Mouse (Mus musculus) T-helper 1 cell (primary cell): ENCODE data around the gene Itga2.

Source experiments
- in situ Hi-C: fragments of 300-600 bp; cut with MboI, MseI; formaldehyde crosslinking; loops from one replicate; pipeline ENCODE4 v1.15.1; 2025; ENCODE audit warnings: high pct_unique_total_duplicates

Gene Itga2

DNA sequence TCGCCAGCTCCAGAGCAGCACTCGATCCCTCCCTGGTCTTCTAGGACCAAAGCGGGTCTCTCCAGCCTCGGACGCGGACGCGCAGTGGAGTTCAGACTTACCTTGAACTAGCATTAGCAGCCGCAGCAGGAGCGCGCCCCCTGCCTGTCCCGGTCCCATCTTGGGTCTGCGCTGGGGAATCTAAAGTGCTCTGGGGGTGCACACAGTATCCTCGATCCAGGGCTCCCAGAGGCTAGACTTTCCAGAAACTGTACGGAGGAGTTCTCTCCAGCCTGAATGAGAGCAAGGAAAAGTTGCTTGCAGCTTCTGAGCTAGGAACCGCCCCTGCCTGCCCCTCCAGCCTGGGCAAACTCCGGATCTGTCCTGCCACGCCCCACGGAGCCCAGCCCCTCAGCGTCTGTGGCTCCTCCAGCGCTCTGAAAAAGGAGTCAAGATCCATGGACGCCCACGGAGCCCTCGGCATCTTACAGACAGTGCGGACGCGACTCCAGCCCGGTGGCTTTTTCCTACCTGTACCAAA, at the start of gene Itga2:
Gene Itga2 (minus strand): TSS at position 326 of the 520 bp plus-strand sequence.
- in situ Hi-C loops, result loop anchor here (5.0 kb wide), 1 partner anchor 90 kb away; no protein-coding TSS in a partner anchor

DNA sequence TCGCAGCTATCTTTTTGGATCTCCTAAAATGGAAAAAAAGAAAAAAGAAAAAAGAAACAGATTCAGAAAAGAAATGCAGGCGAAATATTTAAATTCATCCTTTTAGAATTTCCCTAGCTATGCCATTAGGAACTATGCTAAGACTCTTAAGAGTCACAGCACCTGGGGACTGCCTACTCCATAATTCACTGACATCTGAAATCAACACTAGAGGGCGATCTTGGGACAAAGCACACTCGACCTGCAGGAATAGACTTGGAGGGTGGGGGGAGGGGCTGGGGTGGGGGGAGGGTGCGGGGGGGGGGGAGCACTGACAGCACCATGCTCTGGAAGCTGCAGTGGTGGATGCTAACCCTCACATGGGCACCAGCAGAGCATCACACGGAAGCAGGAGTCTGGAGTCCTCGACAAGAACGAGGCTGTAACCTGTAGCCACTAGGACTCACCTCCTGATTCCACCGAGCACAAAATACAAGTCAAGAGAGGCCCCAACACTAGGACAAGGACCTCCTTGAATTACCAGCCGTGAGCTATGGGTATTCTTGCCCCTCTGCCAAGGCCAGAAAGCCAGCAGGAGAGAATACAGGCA, 49.0 kb upstream of the Itga2 start:
- in situ Hi-C loops, result loop anchor here (25.0 kb wide), 1 partner anchor 1731 kb away; no protein-coding TSS in a partner anchor

DNA sequence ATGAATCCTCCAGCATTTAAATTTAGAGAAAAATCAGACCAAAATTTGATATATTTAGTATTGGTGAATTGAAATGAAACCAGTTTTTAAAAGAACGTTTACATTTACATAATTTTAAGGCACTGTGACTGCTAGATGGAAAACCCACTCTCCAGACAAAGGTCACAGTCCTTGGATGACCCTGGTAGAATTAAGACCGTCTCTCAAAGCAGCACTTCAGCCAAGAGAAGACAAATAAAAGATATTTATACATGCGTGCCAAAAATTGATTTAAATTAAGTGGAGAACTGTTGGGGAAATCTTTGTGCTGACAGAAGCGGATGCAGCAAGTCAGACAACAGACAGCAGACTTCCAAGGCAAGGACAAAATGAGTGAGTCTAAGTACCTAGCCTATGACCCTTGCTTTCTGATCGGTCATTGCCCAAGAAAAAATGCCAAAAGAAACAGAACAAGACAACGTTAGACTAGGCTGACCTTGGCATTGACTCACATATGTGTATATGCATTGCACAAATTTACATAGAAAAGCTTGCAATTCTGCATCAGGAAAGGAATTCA, 42.7 kb upstream of the Itga2 start:
- in situ Hi-C loops, result loop anchor here (25.0 kb wide), 1 partner anchor 1738 kb away; no protein-coding TSS in a partner anchor

DNA sequence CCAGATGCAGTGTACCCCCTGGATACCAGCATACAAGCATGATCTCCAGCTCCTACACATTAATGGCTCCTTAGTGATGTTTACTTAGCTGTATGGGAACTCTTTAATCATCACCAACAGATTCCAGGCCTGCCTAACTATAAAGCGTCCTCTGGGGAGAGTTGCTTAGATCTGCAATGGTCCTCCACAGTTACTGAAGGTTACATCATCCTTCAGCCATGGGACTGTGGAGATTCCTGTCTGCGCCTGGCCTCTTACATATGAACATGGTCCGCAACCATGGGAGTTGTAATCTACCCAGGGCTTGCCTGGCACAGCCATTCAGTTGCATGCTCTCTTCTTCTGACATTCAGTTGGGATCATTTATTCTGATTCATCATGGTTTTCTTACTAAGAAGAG, 40.0 kb upstream of the Itga2 start:
- in situ Hi-C loops, result no loop called here

DNA sequence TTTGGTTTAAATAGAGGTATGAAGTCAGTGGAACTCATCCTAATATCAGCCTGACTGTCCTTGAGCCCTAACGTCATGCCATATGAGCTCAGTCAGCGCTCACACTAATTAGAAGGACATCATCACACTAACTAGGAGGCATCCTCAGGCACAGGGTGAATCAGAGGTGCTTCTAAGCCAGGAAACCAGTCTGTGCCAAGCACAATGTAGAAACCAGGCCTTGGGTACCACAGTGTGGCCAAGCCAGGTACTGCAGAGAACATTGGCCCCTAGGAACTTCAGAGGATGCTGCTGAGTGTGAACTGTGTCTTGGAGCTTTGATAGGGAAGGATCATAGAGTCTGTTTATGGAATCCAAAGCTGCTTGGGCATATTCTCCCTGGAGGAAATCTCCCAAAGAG, 32.3 kb upstream of the Itga2 start:
- in situ Hi-C loops, result loop anchor here (5.0 kb wide), 1 partner anchor 122 kb away; no protein-coding TSS in a partner anchor

DNA sequence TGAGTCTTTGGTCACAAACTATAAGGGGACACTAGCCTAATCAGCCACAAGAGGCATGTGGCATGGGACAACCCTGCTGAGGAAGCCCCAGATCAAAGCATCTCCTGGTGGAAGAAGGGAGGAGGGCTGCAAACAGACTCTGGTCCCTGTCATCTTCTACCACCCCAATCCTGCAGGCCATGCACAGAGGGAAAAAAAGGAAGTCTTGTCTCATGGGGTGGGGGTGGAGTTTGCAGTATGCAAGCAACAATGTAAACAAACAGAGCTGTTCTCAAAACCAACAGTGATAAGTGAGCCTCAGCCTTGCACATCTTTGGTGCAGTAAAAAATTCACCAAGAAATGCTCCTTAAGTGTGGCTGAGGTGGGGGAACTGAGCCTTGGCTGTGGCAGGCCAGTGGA, 22.6 kb upstream of the Itga2 start:
- in situ Hi-C loops, result no loop called here

DNA sequence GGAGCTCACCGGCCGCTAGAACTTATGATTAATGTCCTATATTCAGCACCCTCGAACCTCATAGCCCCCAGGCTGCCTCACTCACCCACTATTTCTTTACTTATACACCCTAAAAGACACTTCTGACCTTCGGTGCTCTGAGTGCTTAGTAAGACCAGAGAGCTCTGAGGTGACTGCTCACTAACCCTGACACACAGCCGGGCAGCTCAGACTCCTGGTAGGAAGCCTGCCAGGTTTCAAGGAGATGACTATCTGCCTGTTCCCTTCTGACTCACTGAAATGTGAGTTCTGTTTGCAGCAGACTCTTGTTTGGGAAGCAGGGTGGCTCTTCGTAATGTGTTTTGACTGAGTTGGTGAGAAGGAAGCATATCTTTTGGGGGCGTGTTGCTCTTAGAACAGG, 1.6 kb upstream of the Itga2 start:
- in situ Hi-C loops, result loop anchor here (5.0 kb wide), 1 partner anchor 91 kb away; no protein-coding TSS in a partner anchor

DNA sequence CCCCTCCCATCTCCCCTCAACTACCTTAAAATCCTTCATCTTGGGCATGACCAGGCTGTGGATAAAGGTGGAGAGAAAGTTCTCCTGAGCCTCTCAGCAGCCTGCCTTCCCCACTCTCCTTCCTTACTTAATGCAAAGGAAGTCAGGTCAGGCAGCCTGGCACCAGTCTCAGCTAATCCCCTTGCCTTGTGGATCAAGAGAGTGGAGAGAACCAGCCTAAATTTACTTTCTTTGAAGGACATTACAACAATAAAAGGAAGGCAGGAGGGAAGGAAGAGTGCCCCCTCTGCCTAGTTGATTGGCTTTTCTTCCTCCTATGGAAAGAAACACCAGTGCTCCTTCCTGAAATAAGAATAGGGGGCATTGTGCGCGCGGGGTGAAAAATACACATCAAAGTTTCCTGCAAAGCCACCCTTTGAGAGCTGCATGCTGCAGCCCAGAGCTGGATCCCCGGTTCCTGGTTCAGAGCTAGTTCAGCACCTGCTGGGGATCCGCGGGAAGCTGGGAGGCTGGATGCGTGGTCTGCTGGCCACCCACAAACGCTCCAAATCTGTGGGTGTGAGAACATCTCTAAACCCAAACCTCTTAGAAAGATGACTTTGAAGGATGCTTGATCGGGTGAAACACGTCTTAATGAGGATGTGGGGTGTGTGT, 777 bp downstream of the Itga2 start:
- in situ Hi-C loops, result loop anchor here (5.0 kb wide), 1 partner anchor 89 kb away; no protein-coding TSS in a partner anchor

DNA sequence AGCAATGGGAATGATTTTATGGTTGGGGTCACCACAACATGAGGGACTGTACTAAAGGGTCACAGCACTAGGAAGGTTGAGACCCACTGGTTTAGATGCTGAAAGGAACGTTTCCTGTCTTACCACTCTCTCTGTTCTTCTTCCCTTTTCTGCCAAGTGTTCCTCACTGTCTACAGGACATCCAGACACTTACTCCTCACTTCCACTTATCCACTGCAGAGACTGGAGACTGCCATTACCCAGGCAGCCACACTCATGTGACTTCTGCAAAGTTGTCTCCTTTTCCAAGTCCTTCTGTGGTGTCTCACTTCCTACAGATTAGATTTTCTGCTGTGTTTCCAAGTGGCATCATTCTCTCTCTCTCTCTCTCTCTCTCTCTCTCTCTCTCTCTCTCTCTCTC, 7.1 kb downstream of the Itga2 start:
- in situ Hi-C loops, result no loop called here

DNA sequence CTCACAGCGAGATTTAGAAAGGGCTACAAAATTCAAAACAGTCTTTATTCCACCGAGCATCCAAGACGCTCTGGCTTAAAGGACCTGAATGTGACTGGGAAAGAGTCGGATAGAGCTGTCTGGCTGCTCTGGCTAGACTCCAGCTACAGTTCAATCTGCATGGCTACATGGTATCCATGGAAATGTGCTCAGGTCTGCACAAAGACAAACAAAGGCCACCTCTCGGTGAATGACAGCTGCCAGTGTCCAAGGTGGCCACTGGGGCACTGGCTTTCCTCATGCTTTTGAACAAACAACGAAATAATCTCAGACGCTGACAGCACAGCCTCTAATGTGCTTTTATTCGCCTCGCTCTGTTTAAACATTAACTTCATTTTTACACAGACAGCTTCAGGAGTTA, 8.6 kb downstream of the Itga2 start:
- in situ Hi-C loops, result no loop called here

DNA sequence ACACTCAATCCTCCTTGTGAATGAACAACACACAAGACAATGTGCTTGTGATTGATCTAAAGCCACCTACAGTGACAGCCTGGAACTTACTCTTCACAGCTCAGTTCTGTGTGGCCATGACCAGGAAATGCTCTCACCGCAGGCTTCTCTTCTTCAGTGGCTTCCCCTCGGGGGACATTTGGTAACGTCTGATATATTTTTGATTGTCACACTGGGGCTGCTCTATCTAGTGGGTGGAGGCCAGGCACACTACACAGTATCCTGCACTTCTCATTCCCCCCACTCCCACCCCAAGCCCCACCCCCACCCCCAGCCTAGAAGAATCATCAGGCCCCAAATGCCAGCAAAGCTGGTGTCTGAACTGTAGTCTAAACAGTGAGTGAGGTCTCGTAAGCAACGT, 16.1 kb downstream of the Itga2 start:
- in situ Hi-C loops, result no loop called here

DNA sequence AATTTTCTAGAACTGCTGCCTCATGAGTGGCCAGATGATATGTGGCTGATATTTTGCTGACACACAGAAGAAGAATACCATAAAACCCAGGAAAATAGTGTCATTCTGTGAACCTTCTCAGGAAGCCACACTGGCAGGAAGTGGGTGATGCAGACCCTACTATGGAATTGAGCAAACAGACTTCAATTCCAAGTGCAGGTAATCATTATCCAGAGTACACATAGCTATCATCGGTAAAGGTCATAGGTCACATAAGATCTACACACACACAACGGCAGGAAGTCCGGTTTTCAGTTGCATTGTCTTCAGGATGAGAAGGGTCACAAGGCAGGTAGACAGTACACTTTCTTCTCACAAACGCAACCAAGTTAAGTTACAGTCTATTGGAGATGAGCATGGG, 16.9 kb downstream of the Itga2 start:
- in situ Hi-C loops, result no loop called here

DNA sequence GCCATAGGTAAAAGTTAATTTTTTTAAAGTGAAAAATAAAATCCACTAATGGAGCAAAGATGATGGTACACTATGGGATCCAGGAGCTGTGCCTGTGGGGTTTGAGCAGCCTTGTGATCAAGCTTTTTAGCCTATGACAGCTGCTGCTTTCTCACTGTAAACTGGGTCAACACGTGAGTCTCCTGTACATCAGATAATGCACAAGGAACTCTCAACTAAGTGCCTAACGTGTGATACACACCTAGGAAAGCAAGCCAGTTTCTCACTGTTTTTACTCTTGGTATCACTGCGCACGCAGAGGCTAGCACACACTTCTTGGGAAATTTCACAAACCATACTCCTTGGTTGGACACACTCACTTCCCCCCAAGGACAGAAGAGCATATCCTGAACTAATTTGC, 17.3 kb downstream of the Itga2 start:
- in situ Hi-C loops, result no loop called here

DNA sequence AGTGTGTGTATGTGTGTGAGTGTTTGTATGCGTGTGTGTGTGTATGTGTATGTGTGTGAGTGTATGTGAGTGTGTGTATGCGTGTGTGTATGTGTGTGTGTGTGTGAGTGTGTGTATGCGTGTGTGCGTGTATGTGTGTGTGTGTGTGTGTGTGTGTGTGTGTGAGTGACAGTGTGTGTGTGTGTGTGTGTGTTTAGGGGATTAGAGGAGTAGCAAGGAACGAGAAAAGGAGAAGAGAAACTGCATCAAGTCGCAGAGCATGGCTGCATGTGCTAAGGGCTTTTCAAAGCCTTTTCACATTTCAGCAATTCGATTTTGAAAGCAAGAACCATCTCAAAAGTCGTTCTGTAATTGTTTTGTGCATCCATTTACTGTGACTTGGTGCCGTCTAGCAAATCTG, 21.3 kb downstream of the Itga2 start:
- in situ Hi-C loops, result no loop called here

DNA sequence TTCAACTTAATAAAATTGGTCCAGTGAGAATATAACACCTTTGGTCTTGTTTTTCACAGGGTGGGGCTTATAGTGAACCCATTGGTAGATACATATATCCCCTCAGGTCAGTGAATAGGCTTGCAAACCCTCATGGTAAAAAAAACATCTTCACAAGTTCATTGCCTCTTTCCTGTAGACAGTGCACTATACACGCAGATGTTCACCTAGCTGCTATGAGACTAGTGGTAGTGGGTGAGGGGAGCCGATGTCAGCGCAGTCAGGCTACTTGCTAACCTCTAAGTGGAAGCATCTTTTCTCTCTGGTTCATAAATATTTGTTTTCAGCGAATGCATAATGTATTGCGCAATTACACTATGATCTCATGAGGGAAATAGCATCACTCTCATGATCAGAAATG, 22.4 kb downstream of the Itga2 start:
- in situ Hi-C loops, result no loop called here

DNA sequence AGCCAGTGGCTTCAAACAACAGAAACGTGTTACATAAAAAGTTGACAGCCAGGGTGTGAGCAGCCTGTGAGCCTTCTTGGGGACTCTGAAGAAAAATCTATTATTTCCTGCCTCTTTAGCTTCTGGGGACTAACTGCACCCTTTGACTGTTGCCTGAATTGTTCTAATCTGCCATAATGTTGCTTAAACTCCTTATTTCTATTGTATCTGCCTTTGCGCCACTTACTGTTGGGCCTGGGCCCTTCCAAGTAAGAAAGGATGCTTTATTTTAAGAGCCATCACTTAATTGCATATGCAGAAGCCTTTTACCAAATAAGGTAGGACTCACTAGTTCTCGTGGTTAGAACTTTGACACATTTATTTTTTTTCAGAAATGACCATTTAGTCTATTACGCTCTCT, 24.0 kb downstream of the Itga2 start:
- in situ Hi-C loops, result no loop called here

DNA sequence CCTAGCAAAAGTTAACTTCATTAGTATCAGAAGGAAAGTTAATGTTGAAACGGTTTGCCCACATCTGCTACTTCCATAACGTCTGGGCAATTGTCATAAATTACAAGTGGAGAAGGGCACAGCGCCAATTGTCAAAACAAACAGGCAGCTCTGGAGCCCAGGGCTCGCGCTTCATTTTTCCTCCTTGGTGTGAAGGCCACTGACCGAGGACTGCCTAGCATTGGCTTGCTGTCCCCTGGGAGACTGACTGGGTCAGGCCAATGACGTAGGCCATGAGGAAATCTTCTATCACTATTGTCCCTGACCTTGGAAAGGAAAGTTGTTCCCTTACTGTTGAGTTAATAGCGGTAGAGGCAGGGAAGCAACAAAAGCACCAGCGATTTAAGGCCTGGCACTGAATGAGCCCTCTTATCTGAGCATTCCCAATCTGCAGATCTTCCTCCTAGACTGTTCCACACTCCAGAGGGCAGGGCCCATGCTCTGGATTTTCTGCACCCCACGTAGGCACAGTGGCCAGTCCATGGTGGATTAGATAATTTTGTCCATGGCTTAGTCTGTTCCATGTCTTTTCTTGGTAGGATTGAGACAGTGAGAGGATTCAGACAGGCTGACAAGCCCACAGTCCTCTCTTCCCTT, 35.0 kb downstream of the Itga2 start:
- in situ Hi-C loops, result no loop called here

DNA sequence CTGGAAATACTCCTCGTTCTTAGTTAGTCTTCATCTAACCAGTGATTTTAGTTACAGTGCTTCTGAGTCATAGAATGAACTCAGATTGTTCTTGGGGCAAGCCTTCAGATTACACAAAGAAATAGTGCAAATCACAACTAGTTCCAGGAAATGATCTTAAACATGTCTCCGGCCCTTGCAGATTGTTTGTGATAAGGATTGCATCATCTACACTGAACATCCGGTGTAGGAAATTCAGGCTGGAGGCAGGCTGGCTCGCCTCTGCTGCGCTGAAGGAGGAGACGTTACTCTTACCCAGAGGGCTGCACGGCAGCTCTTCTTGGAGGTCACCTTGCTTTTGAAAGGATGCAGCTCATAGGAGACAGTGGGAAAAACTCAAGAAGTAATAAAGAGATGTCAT, 36.0 kb downstream of the Itga2 start:
- in situ Hi-C loops, result no loop called here

DNA sequence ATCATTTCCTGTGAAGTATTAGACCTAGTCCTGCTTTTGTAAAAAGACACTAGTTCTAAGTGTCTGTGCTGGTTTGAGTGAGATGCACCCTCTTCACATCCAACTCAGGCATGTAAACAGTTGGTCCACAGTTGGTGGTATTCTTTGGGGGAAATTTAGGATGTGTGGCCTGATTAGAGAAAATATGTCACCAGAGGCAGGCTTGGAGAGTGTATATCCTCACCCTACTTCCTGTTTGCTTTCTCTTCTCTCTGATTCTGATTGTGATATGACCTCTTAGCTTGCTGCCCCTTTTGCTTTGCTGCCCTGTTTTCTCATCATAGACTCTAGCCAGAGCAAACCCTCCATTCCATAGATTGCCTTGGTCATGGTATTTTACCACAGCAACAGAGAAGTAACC, 37.2 kb downstream of the Itga2 start:
- in situ Hi-C loops, result no loop called here

DNA sequence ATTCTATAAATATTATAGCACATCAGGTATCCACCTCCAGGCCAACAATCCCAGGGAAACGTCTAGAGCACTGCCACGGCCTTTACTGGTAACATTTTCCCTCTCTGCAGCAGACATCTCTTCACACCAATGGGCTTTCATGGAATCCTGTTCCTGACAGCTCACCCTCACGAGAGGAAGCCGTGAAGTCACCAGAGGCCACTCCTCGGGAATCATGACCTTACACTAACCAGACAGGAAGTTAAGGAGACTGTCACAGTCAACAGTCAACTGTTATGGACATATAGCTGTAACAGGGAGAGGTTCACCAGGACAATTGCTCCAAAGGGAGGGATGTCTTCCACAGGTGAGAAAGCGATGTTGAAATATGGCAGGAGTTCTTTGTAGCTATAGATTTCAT, 40.2 kb downstream of the Itga2 start:
- in situ Hi-C loops, result no loop called here

DNA sequence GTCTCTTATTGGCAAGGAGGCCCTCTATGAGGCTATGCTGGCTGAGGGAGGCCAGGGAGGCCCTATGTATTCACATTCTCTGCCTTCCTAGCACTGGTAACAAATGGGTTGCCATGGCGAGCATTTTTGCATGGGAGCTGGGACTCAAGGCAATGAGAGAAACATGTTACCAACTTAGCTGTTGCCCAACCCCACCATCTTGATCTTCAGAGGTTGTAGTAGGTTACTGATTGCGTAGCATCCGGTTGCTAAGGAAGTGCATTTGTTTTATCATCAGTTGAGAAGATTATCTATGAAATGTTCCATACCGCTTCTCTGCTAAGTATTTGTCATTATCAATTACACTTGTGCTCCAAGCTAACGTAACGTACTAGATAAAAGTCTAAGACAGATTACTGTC, 44.2 kb downstream of the Itga2 start:
- in situ Hi-C loops, result no loop called here

DNA sequence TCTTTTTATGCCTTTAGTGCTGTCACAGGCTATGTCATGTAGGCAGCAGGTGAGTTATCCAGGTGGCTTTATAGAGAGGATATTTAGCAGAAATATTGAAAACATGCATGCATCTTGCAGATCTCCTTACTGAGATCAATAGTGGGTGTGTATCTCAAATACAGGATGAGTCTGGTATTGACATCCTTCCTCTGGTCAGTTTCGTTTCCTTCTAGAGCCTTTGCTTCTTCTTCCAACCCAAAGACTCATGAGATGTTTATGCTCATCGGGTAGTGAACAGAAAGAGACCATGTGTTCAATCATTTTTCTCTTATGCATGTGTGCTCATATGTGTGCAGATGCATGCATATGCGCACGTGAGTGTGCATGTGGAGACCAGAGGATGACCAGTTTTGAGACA, 44.6 kb downstream of the Itga2 start:
- in situ Hi-C loops, result no loop called here
